Mouse (Mus musculus): ENCODE measurements around the gene Kdm7a. TPM values are rescaled to one million over a fixed set of nuclear protein-coding genes. Genes with fewer than 3 reads are reported as not detected.

Kdm7a gene
- polyA plus RNA-seq, 1 experiment, result 13.1 TPM

DNA sequence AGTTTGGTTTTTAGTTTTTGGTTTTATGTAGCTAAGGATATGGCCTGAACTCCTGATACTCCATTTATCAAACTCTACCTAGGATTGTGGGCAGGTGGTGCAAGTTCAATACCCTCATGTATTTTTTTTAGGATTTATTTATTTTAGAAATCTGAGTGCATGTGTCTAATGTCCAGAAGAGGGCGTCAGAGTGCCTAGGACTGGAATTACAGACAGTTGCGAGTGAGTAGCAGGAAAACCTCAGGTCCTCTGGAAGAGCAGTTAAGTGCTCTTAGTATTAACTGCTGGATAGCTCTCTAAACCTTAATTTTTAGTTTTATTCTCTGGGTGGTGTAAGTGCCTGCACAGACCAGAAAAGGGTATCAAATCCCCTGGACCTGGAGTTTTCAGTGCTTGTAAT, 19.4 kb downstream of the Kdm7a start:
- TF ChIP-seq POLR2A (IDR thresholded peaks at IDR 0.05; ENCODE audit: extremely low read depth, insufficient read depth, low read length) (no peak), CTCF (IDR thresholded peaks at IDR 0.05; ENCODE audit: extremely low read depth, insufficient read depth, low read length) (peak; percentile 39; the same call in 1 of the 2 replicates)
- Histone ChIP-seq H3K4me3 (ENCODE audit: insufficient read depth, low read length) (no peak overlapping the region), H3K27ac (ENCODE audit: insufficient read depth, low read length) (no peak overlapping the region), H3K4me1 (ENCODE audit: control insufficient read depth, insufficient read depth, low read length) (no peaks in the 10 kb centered on the region)

DNA sequence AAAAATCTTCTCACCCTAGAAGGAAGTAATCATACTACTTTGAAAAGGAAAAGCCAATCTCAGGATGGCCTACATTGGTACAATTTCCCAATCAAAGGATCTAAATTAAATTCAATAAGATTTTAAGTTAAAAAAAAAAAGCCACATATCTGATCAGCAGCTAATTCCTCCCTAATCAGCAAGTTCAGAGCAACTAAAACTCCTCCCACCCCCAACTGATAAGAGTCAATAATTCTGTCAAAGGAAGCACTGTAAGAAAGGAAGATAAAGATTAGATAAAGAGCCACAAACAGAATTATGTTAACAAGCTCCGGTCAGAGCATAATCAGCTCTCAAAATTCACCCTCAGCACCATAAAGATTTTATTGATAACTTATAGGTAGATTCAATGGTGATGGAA, 37.5 kb downstream of the Kdm7a start:
- no peak overlapping the region for H3K4me3 ChIP-seq (ENCODE audit: insufficient read depth, low read length)
- no peak overlapping the region for H3K27ac ChIP-seq (ENCODE audit: insufficient read depth, low read length)
- TF ChIP-seq POLR2A (IDR thresholded peaks at IDR 0.05; ENCODE audit: extremely low read depth, insufficient read depth, low read length), result no peak
- no peaks in the 10 kb centered on the region for H3K4me1 ChIP-seq (ENCODE audit: control insufficient read depth, insufficient read depth, low read length)

DNA sequence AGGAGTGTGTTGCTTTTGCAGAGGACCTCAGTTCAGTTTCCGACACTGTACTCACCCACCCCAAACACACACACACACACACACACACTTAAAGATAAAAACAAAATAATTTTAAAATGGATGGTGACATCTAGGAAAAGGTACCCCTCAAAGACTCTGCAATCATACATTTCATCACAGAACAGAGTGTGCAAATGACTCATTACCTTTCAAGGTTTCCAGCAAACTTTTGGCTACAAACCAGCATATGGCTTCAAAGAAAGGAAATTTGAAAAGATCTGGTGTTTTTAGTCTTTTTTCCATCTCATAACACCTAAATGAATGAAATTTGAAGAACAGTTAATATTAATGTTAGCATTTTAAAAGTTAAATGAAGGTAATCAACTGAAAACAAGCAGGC, 41.7 kb downstream of the Kdm7a start:
- no peak for TF ChIP-seq POLR2A (IDR thresholded peaks at IDR 0.05; ENCODE audit: extremely low read depth, insufficient read depth, low read length)
- TF ChIP-seq CTCF (IDR thresholded peaks at IDR 0.05; ENCODE audit: extremely low read depth, insufficient read depth, low read length), result no peak
- Histone ChIP-seq H3K27ac (ENCODE audit: insufficient read depth, low read length) (no peak overlapping the region), H3K4me3 (ENCODE audit: insufficient read depth, low read length) (no peak overlapping the region), H3K4me1 (ENCODE audit: control insufficient read depth, insufficient read depth, low read length) (no peaks in the 10 kb centered on the region)

DNA sequence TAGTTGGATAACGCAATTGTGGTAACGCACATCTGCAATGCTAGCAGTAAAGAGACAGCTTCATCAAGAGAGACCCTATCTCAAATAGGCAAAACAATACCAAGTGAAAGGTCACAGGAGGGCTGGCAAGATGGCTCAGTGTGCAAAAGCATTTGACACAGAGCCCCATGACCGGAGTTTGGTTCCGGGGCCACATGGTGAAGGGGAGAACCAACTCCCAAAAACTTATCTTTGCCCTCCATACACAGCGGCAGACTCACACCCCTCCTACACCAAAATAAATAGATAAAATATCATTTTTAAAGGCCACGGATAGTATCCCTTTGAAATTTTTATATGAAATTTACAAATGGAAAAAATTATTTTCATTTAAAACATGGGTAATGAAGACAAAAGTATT, 44.6 kb downstream of the Kdm7a start:
- Histone ChIP-seq H3K4me1 (ENCODE audit: control insufficient read depth, insufficient read depth, low read length) (no peaks in the 10 kb centered on the region), H3K4me3 (ENCODE audit: insufficient read depth, low read length) (no peak overlapping the region), H3K27ac (ENCODE audit: insufficient read depth, low read length) (no peak overlapping the region)
- no peak for TF ChIP-seq POLR2A (IDR thresholded peaks at IDR 0.05; ENCODE audit: extremely low read depth, insufficient read depth, low read length)
- TF ChIP-seq CTCF (IDR thresholded peaks at IDR 0.05; ENCODE audit: extremely low read depth, insufficient read depth, low read length), result no peak

DNA sequence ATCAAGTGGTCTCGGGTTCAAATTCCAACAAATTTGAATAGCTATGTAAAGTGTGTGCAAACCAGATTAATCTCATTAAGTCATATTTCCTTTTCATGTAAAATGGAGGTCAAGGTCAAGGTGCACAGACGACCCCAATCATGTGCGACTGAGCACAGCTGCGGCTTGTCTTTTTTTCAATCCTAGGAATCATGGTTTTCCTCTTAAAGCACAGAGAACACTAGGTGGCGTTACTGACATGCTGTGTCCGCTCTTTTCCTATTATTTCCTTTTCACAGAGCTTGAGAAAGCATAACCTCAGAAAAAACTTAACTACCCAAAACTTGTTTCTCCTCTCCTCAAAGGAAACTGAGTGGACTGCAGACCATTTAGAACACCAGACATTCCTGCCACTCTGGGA, 60.5 kb downstream of the Kdm7a start:
- no peak overlapping the region for H3K4me3 ChIP-seq (ENCODE audit: insufficient read depth, low read length)
- no peaks in the 10 kb centered on the region for H3K4me1 ChIP-seq (ENCODE audit: control insufficient read depth, insufficient read depth, low read length)
- no peak overlapping the region for H3K27ac ChIP-seq (ENCODE audit: insufficient read depth, low read length)
- TF ChIP-seq POLR2A (IDR thresholded peaks at IDR 0.05; ENCODE audit: extremely low read depth, insufficient read depth, low read length) (no peak), CTCF (IDR thresholded peaks at IDR 0.05; ENCODE audit: extremely low read depth, insufficient read depth, low read length) (no peak; the same call in 1 of the 2 replicates)

- Histone ChIP-seq H3K4me3 (ENCODE audit: insufficient read depth, low read length) (no peak overlapping the region), H3K4me1 (ENCODE audit: control insufficient read depth, insufficient read depth, low read length) (no peaks in the 10 kb centered on the region), H3K27ac (ENCODE audit: insufficient read depth, low read length) (no peak overlapping the region)
- TF ChIP-seq CTCF (IDR thresholded peaks at IDR 0.05; ENCODE audit: extremely low read depth, insufficient read depth, low read length) (no peak), POLR2A (IDR thresholded peaks at IDR 0.05; ENCODE audit: extremely low read depth, insufficient read depth, low read length) (no peak)
Observed at GRCm38 (mm10) chr6:39132556-39132955, 74.0 kb downstream of the Kdm7a start.

DNA sequence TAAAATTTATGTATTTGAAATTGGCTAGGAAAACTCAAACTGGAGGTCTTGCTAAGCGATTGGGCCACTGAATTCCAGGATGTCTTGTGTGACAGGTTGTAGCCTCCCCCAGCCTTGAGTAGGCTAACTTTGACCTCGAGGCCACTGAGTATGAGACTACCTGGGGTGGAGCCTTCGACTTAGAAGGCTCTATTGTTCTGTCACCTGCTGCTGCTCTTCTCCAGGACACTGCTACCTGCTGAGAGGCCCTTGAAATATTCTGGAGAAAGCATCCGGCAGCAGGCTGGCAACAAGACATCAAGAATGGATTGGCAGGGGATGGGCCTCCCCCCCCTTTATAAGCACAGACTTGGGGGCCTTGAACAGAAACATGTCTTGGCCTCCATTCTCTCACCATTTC, 75.1 kb downstream of the Kdm7a start:
- Histone ChIP-seq H3K4me3 (ENCODE audit: insufficient read depth, low read length) (no peak overlapping the region), H3K27ac (ENCODE audit: insufficient read depth, low read length) (no peak overlapping the region), H3K4me1 (ENCODE audit: control insufficient read depth, insufficient read depth, low read length) (no peaks in the 10 kb centered on the region)
- TF ChIP-seq CTCF (IDR thresholded peaks at IDR 0.05; ENCODE audit: extremely low read depth, insufficient read depth, low read length), result no peak
- TF ChIP-seq POLR2A (IDR thresholded peaks at IDR 0.05; ENCODE audit: extremely low read depth, insufficient read depth, low read length), result no peak

DNA sequence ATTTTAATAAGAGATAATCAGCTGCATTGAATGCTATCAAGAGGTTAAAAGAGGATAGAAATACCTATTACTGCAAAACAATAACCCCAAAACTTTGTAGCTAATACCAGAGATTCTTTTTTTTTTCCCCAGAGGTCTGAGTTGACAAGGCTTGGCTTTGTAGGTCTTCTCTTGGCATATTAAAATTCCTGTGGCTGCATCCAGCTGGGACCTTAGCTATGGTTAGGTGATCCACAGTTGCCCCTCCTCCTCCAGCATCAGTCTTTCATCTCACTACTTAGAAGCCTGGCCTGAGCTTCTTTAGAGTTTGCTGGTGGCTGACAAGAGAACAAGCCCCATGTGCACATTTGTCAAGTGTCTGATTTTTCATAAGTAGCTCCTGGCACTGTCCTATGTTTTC, 81.9 kb downstream of the Kdm7a start:
- no peak for TF ChIP-seq CTCF (IDR thresholded peaks at IDR 0.05; ENCODE audit: extremely low read depth, insufficient read depth, low read length)
- TF ChIP-seq POLR2A (IDR thresholded peaks at IDR 0.05; ENCODE audit: extremely low read depth, insufficient read depth, low read length), result no peak

GRCm38 (mm10) chr6:39120685-39121084, 85.9 kb downstream of the Kdm7a start:
- 0 out of 2 replicates have a peak, but pooled peaks have one; percentile 3 for TF ChIP-seq CTCF (IDR thresholded peaks at IDR 0.05; ENCODE audit: extremely low read depth, insufficient read depth, low read length)
- no peak for TF ChIP-seq POLR2A (IDR thresholded peaks at IDR 0.05; ENCODE audit: extremely low read depth, insufficient read depth, low read length)
- no peak overlapping the region for H3K27ac ChIP-seq (ENCODE audit: insufficient read depth, low read length)

More for the DNA sequence above, 81.9 kb downstream of the Kdm7a start:
- Histone ChIP-seq H3K4me1 (ENCODE audit: control insufficient read depth, insufficient read depth, low read length) (no peaks in the 10 kb centered on the region), H3K4me3 (ENCODE audit: insufficient read depth, low read length) (no peak overlapping the region), H3K27ac (ENCODE audit: insufficient read depth, low read length) (no peak overlapping the region)

GRCm38 (mm10) chr6:39118456-39118881, 88.1 kb downstream of the Kdm7a start:
- TF ChIP-seq CTCF (IDR thresholded peaks at IDR 0.05; ENCODE audit: extremely low read depth, insufficient read depth, low read length) (no peak), POLR2A (IDR thresholded peaks at IDR 0.05; ENCODE audit: extremely low read depth, insufficient read depth, low read length) (no peak)
- 0 out of 2 replicates have a peak overlapping the region, but pooled peaks have one; percentile 70 for H3K27ac ChIP-seq (ENCODE audit: insufficient read depth, low read length)

More at GRCm38 (mm10) chr6:39120685-39121084, 85.9 kb downstream of the Kdm7a start:
- Histone ChIP-seq H3K4me1 (ENCODE audit: control insufficient read depth, insufficient read depth, low read length) (no peaks in the 10 kb centered on the region), H3K4me3 (ENCODE audit: insufficient read depth, low read length) (no peak overlapping the region)

More at GRCm38 (mm10) chr6:39118456-39118881, 88.1 kb downstream of the Kdm7a start:
- Histone ChIP-seq H3K4me1 (ENCODE audit: control insufficient read depth, insufficient read depth, low read length) (no peaks in the 10 kb centered on the region), H3K4me3 (ENCODE audit: insufficient read depth, low read length) (peak overlapping the region; percentile 41)
